Mouse (Mus musculus): ENCODE measurements at regions not wholly inside any gene's neighbourhood (a gene's known extent, or its start where the extent isn't known, plus 50 kb on each side); places are given as distances from the start of the nearest gene placed in this dataset.

GRCm38 (mm10) chr13:48003126-48003525 lies 257.9 kb upstream of the Id4 start:
- DNase-seq (ENCODE audit: low spot score): no peak
- no peaks in the 10 kb centered on the region for H3K27me3 ChIP-seq (replicated peaks; ENCODE audit: low read depth, poor library complexity, severe bottlenecking)
- no peaks in the 10 kb centered on the region for H3K4me1 ChIP-seq
- 93% methylated on average over 4 of the region's 4 CpGs for WGBS
- H3K36me3 ChIP-seq (replicated peaks): no peaks in the 10 kb centered on the region
- no peak overlapping the region for H3K27ac ChIP-seq (replicated peaks)
- H3K9me3 ChIP-seq: no peaks in the 10 kb centered on the region
- H3K4me3 ChIP-seq: no peak overlapping the region

- no peak overlapping the region for H3K4me3 ChIP-seq
- peaks cover 8% of the 10 kb centered on the region for H3K4me1 ChIP-seq
- H3K9me3 ChIP-seq: no peaks in the 10 kb centered on the region
- H3K27me3 ChIP-seq (replicated peaks; ENCODE audit: low read depth, poor library complexity, severe bottlenecking): no peaks in the 10 kb centered on the region
- no peak for DNase-seq (ENCODE audit: low spot score)
- H3K27ac ChIP-seq (replicated peaks): no peak overlapping the region
- WGBS: 53% methylated on average over 7 of the region's 7 CpGs
- no peaks in the 10 kb centered on the region for H3K36me3 ChIP-seq (replicated peaks)
Measured at GRCm38 (mm10) chr13:48013336-48013750, 247.7 kb upstream of the Id4 start.

GRCm38 (mm10) chr13:48015296-48015695 lies 245.7 kb upstream of the Id4 start:
- DNase-seq (ENCODE audit: low spot score): no peak
- Histone ChIP-seq H3K36me3 (replicated peaks) (no peaks in the 10 kb centered on the region), H3K4me3 (no peak overlapping the region), H3K4me1 (peaks cover 12% of the 10 kb centered on the region), H3K27ac (replicated peaks) (no peak overlapping the region), H3K9me3 (no peaks in the 10 kb centered on the region), H3K27me3 (replicated peaks; ENCODE audit: low read depth, poor library complexity, severe bottlenecking) (no peaks in the 10 kb centered on the region)
- 84% methylated on average over 4 of the region's 4 CpGs for WGBS

GRCm38 (mm10) chr13:48016051-48016450 lies 245.0 kb upstream of the Id4 start:
- H3K4me1 ChIP-seq: peaks cover 12% of the 10 kb centered on the region
- H3K9me3 ChIP-seq: no peaks in the 10 kb centered on the region
- no peak for DNase-seq (ENCODE audit: low spot score)
- no peak overlapping the region for H3K27ac ChIP-seq (replicated peaks)
- 85% methylated on average over 3 of the region's 3 CpGs for WGBS
- H3K4me3 ChIP-seq: no peak overlapping the region
- H3K36me3 ChIP-seq (replicated peaks): no peaks in the 10 kb centered on the region
- no peaks in the 10 kb centered on the region for H3K27me3 ChIP-seq (replicated peaks; ENCODE audit: low read depth, poor library complexity, severe bottlenecking)

GRCm38 (mm10) chr13:48016606-48017005 lies 244.4 kb upstream of the Id4 start:
- Histone ChIP-seq H3K4me1 (peaks cover 12% of the 10 kb centered on the region), H3K9me3 (no peaks in the 10 kb centered on the region), H3K27ac (replicated peaks) (no peak overlapping the region), H3K36me3 (replicated peaks) (no peaks in the 10 kb centered on the region), H3K27me3 (replicated peaks; ENCODE audit: low read depth, poor library complexity, severe bottlenecking) (no peaks in the 10 kb centered on the region), H3K4me3 (no peak overlapping the region)
- 89% methylated on average over 6 of the region's 6 CpGs for WGBS
- no peak for DNase-seq (ENCODE audit: low spot score)

GRCm38 (mm10) chr13:48017649-48018048 lies 243.4 kb upstream of the Id4 start:
- Histone ChIP-seq H3K4me3 (no peak overlapping the region), H3K9me3 (no peaks in the 10 kb centered on the region), H3K36me3 (replicated peaks) (no peaks in the 10 kb centered on the region), H3K27ac (replicated peaks) (no peak overlapping the region), H3K4me1 (peaks cover 12% of the 10 kb centered on the region), H3K27me3 (replicated peaks; ENCODE audit: low read depth, poor library complexity, severe bottlenecking) (no peaks in the 10 kb centered on the region)
- WGBS: 79% methylated on average over 8 of the region's 8 CpGs
- DNase-seq (ENCODE audit: low spot score): no peak

GRCm38 (mm10) chr13:48018606-48019005 lies 242.4 kb upstream of the Id4 start:
- DNase-seq (ENCODE audit: low spot score): no peak
- WGBS: 82% methylated on average over 5 of the region's 5 CpGs
- no peak overlapping the region for H3K4me3 ChIP-seq
- H3K9me3 ChIP-seq: no peaks in the 10 kb centered on the region
- peak overlapping the region; percentile 44 for H3K27ac ChIP-seq (replicated peaks)
- no peaks in the 10 kb centered on the region for H3K36me3 ChIP-seq (replicated peaks)
- peaks cover 12% of the 10 kb centered on the region for H3K4me1 ChIP-seq
- no peaks in the 10 kb centered on the region for H3K27me3 ChIP-seq (replicated peaks; ENCODE audit: low read depth, poor library complexity, severe bottlenecking)

- Histone ChIP-seq H3K27ac (replicated peaks) (no peak overlapping the region), H3K27me3 (replicated peaks; ENCODE audit: low read depth, poor library complexity, severe bottlenecking) (no peaks in the 10 kb centered on the region), H3K9me3 (no peaks in the 10 kb centered on the region), H3K4me1 (peaks cover 6% of the 10 kb centered on the region), H3K36me3 (replicated peaks) (no peaks in the 10 kb centered on the region), H3K4me3 (no peak overlapping the region)
- DNase-seq (ENCODE audit: low spot score): no peak
- WGBS: 63% methylated on average over 7 of the region's 7 CpGs
Measured at GRCm38 (mm10) chr13:48022958-48023615, 237.9 kb upstream of the Id4 start.

GRCm38 (mm10) chr13:48027775-48028489 lies 233.1 kb upstream of the Id4 start:
- 80% methylated on average over 7 of the region's 7 CpGs for WGBS
- H3K4me3 ChIP-seq: no peak overlapping the region
- DNase-seq (ENCODE audit: low spot score): no peak
- no peaks in the 10 kb centered on the region for H3K36me3 ChIP-seq (replicated peaks)
- no peak overlapping the region for H3K27ac ChIP-seq (replicated peaks)
- no peaks in the 10 kb centered on the region for H3K9me3 ChIP-seq
- H3K4me1 ChIP-seq: no peaks in the 10 kb centered on the region
- H3K27me3 ChIP-seq (replicated peaks; ENCODE audit: low read depth, poor library complexity, severe bottlenecking): no peaks in the 10 kb centered on the region

- no peak for DNase-seq (ENCODE audit: low spot score)
- WGBS: 77% methylated on average over 8 of the region's 8 CpGs
- Histone ChIP-seq H3K27me3 (replicated peaks; ENCODE audit: low read depth, poor library complexity, severe bottlenecking) (no peaks in the 10 kb centered on the region), H3K4me3 (no peak overlapping the region), H3K4me1 (no peaks in the 10 kb centered on the region), H3K36me3 (replicated peaks) (no peaks in the 10 kb centered on the region), H3K27ac (replicated peaks) (no peak overlapping the region), H3K9me3 (no peaks in the 10 kb centered on the region)
Measured at GRCm38 (mm10) chr13:48031491-48031890, 229.5 kb upstream of the Id4 start.

- Histone ChIP-seq H3K27ac (replicated peaks) (no peak overlapping the region), H3K27me3 (replicated peaks; ENCODE audit: low read depth, poor library complexity, severe bottlenecking) (no peaks in the 10 kb centered on the region), H3K36me3 (replicated peaks) (no peaks in the 10 kb centered on the region), H3K9me3 (no peaks in the 10 kb centered on the region), H3K4me3 (no peak overlapping the region), H3K4me1 (no peaks in the 10 kb centered on the region)
- WGBS: 67% methylated on average over 4 of the region's 4 CpGs
- DNase-seq (ENCODE audit: low spot score): no peak
Measured at GRCm38 (mm10) chr13:48042172-48042571, 218.9 kb upstream of the Id4 start.

- DNase-seq (ENCODE audit: low spot score): no peak
- Histone ChIP-seq H3K27ac (replicated peaks) (no peak overlapping the region), H3K36me3 (replicated peaks) (no peaks in the 10 kb centered on the region), H3K27me3 (replicated peaks; ENCODE audit: low read depth, poor library complexity, severe bottlenecking) (no peaks in the 10 kb centered on the region), H3K4me3 (no peak overlapping the region), H3K4me1 (no peaks in the 10 kb centered on the region), H3K9me3 (no peaks in the 10 kb centered on the region)
- 87% methylated on average over 6 of the region's 6 CpGs for WGBS
Measured at GRCm38 (mm10) chr13:48042572-48042971, 218.5 kb upstream of the Id4 start.

- WGBS: 82% methylated on average over 25 of the region's 25 CpGs
Measured at GRCm38 (mm10) chr13:48046201-48046750, 214.8 kb upstream of the Id4 start.

More at GRCm38 (mm10) chr13:48046201-48046750, 214.8 kb upstream of the Id4 start:
- H3K27ac ChIP-seq (replicated peaks): no peak overlapping the region
- H3K4me3 ChIP-seq: no peak overlapping the region
- H3K4me1 ChIP-seq: no peaks in the 10 kb centered on the region
- no peaks in the 10 kb centered on the region for H3K9me3 ChIP-seq
- no peak for DNase-seq (ENCODE audit: low spot score)
- no peaks in the 10 kb centered on the region for H3K36me3 ChIP-seq (replicated peaks)
- H3K27me3 ChIP-seq (replicated peaks; ENCODE audit: low read depth, poor library complexity, severe bottlenecking): no peaks in the 10 kb centered on the region
